Mouse (Mus musculus): Measurements from ENCODE around the gene Mgst3. TPM values are rescaled to one million over a fixed set of nuclear protein-coding genes. Genes with fewer than 3 reads are reported as not detected.

Gene Mgst3
- total and polyA plus RNA-seq, 2 experiments from 2014 or later: 316 to 364 TPM

DNA sequence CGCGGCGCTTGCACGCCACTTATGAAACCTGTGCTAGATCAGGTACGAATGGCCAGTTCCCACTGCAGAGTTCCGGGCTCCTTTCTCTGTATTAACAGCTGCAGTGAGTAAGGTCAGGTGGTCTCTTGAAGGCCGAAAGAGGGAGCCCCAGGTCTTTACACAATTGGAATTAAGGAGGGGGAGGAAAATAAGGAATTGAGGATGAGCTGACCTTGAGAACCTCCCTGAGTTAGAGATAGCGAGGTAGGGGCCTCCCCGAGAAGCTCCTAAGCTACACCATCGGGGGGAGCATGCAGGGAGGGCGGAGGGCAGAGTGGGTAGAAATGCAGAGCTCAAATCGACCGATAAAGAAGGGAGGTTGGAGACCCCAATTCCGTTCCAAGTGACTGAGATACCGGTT, 360 bp downstream of the Mgst3 start:
- H3K9me3 ChIP-seq (ENCODE audit: low read length): no peaks in the 10 kb centered on the region
- peak; percentile 38 for TF ChIP-seq CTCF (IDR thresholded peaks at IDR 0.05; ENCODE audit: low read depth)
- WGBS: 0% methylated on average over 15 of the region's 15 CpGs
- H3K27ac ChIP-seq: peak overlapping the region; percentile 71
- H3K4me2 ChIP-seq (ENCODE audit: low read depth, low read length): peak overlapping the region; percentile 94
- H3K36me3 ChIP-seq (ENCODE audit: insufficient read depth, low read length): no peaks in the 10 kb centered on the region
- H3K9ac ChIP-seq (replicated peaks; ENCODE audit: low read length): peak overlapping the region; percentile 59
- no peaks in the 10 kb centered on the region for H3K27me3 ChIP-seq (ENCODE audit: insufficient read depth, low read length)
- peak; percentile 41 for ATAC-seq
- peak; percentile 64 for DNase-seq (ENCODE audit: low spot score)
- peak overlapping the region; percentile 66 for H3K4me3 ChIP-seq (ENCODE audit: low read length)
- peaks cover 5% of the 10 kb centered on the region; the same call in 1 of the 2 replicates for H3K4me1 ChIP-seq (ENCODE audit: insufficient read depth, low read length)

DNA sequence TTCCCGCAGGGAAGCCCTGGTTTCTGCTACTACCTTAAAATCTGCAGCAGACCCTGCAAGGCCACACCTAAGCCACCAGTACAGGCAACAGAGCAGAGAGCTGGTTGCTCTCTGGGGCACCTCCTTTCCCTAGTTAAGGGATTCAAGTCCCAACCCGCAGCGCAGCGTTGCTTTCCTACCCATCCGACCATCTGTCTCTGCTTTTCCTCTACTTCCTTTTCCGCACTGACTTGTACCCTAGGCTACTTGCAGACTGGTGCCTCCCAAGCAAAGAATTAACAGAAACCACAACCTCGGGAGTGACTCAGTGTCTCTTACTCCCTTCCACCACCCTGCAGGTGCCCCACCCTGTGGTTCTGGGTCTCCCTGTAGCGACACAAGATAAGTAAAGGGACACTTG, 954 bp downstream of the Mgst3 start:
- DNase-seq (ENCODE audit: low spot score) (no peak), ATAC-seq (no peak)
- peak overlapping the region; percentile 66 for H3K4me3 ChIP-seq (ENCODE audit: low read length)
- H3K9me3 ChIP-seq (ENCODE audit: low read length): no peaks in the 10 kb centered on the region
- peaks cover 5% of the 10 kb centered on the region; the same call in 1 of the 2 replicates for H3K4me1 ChIP-seq (ENCODE audit: insufficient read depth, low read length)
- H3K4me2 ChIP-seq (ENCODE audit: low read depth, low read length): peak overlapping the region; percentile 94
- no peaks in the 10 kb centered on the region for H3K27me3 ChIP-seq (ENCODE audit: insufficient read depth, low read length)
- 5% methylated on average over 8 of the region's 8 CpGs for WGBS
- no peak for TF ChIP-seq CTCF (IDR thresholded peaks at IDR 0.05; ENCODE audit: low read depth)
- peak overlapping the region; percentile 59 for H3K9ac ChIP-seq (replicated peaks; ENCODE audit: low read length)
- H3K27ac ChIP-seq: peak overlapping the region; percentile 71; the same call in 1 of the 2 replicates
- no peaks in the 10 kb centered on the region for H3K36me3 ChIP-seq (ENCODE audit: insufficient read depth, low read length)

- peak overlapping the region; percentile 94 for H3K4me2 ChIP-seq (ENCODE audit: low read depth, low read length)
- 57% methylated on average over 2 of the region's 2 CpGs for WGBS
- ATAC-seq: no peak
- no peaks in the 10 kb centered on the region for H3K36me3 ChIP-seq (ENCODE audit: insufficient read depth, low read length)
- peaks cover 5% of the 10 kb centered on the region; the same call in 1 of the 2 replicates for H3K4me1 ChIP-seq (ENCODE audit: insufficient read depth, low read length)
- H3K9ac ChIP-seq (replicated peaks; ENCODE audit: low read length): peak overlapping the region; percentile 59; the same call in 1 of the 2 replicates
- H3K4me3 ChIP-seq (ENCODE audit: low read length): peak overlapping the region; percentile 66
- H3K27ac ChIP-seq: peak overlapping the region; percentile 71; the same call in 1 of the 2 replicates
- no peak for TF ChIP-seq CTCF (IDR thresholded peaks at IDR 0.05; ENCODE audit: low read depth)
- DNase-seq (ENCODE audit: low spot score): no peak
- no peaks in the 10 kb centered on the region for H3K9me3 ChIP-seq (ENCODE audit: low read length)
- no peaks in the 10 kb centered on the region for H3K27me3 ChIP-seq (ENCODE audit: insufficient read depth, low read length)
These were observed 1.5 kb downstream of the Mgst3 start for GRCm38 (mm10) chr1:167392031-167392640.

DNA sequence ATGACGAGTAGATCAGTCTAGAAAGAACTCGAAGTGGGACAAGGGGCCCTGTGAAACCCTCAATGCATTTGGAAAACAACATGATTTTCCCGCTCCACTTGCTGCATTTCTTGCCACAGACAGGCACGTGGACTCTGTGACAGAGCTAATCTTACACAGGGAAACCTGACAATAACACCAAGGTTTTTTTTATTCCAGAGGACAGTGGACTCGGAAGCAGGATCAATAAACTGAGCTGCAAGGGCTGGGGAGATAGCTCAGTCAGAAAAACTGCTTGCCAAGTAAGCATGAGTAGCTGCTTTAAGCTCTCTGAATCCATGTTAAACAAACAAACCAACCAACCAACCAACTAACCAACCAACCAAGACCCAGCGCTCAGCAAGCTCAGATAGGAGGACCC, 2.4 kb downstream of the Mgst3 start:
- H3K27ac ChIP-seq: no peak overlapping the region
- no peak overlapping the region for H3K9ac ChIP-seq (replicated peaks; ENCODE audit: low read length)
- H3K27me3 ChIP-seq (ENCODE audit: insufficient read depth, low read length): no peaks in the 10 kb centered on the region
- H3K4me3 ChIP-seq (ENCODE audit: low read length): no peak overlapping the region
- 83% methylated on average over 6 of the region's 6 CpGs for WGBS
- TF ChIP-seq CTCF (IDR thresholded peaks at IDR 0.05; ENCODE audit: low read depth): no peak
- no peak overlapping the region for H3K4me2 ChIP-seq (ENCODE audit: low read depth, low read length)
- H3K4me1 ChIP-seq (ENCODE audit: insufficient read depth, low read length): peaks cover 5% of the 10 kb centered on the region; the same call in 1 of the 2 replicates
- no peak for DNase-seq (ENCODE audit: low spot score)
- no peaks in the 10 kb centered on the region for H3K9me3 ChIP-seq (ENCODE audit: low read length)
- no peak for ATAC-seq
- H3K36me3 ChIP-seq (ENCODE audit: insufficient read depth, low read length): no peaks in the 10 kb centered on the region

- Histone ChIP-seq H3K27ac (no peak overlapping the region), H3K4me3 (ENCODE audit: low read length) (no peak overlapping the region), H3K27me3 (ENCODE audit: insufficient read depth, low read length) (no peaks in the 10 kb centered on the region), H3K36me3 (ENCODE audit: insufficient read depth, low read length) (no peaks in the 10 kb centered on the region), H3K4me1 (ENCODE audit: insufficient read depth, low read length) (peaks cover 5% of the 10 kb centered on the region; the same call in 1 of the 2 replicates), H3K9ac (replicated peaks; ENCODE audit: low read length) (no peak overlapping the region), H3K9me3 (ENCODE audit: low read length) (no peaks in the 10 kb centered on the region), H3K4me2 (ENCODE audit: low read depth, low read length) (no peak overlapping the region)
- DNase-seq (ENCODE audit: low spot score): no peak
- no peak for ATAC-seq
- WGBS: 71% methylated on average over 4 of the region's 4 CpGs
- TF ChIP-seq CTCF (IDR thresholded peaks at IDR 0.05; ENCODE audit: low read depth): no peak
These were observed 3.3 kb downstream of the Mgst3 start for GRCm38 (mm10) chr1:167390381-167390780.

DNA sequence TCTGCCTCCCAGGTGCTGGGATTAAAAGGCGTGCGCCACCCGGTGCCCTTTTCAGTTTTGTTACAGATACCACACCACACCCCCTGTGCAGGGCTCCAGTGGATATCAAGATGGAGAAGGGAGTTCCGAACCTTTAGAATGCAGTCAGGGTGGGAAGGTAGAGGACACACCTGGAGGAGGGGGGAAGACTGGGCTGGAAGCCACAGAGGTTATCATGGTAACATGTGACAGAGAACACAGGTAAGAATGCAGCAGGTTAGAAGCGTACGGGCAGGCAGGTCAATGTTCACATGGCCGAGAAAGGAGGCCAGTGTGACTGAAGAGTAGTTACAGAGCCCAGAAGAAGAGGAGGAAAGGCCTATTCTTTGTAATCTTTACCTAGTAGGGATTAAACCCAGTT, 4.1 kb downstream of the Mgst3 start:
- DNase-seq (ENCODE audit: low spot score) (no peak), ATAC-seq (no peak)
- Histone ChIP-seq H3K27me3 (ENCODE audit: insufficient read depth, low read length) (no peaks in the 10 kb centered on the region), H3K4me3 (ENCODE audit: low read length) (no peak overlapping the region), H3K9me3 (ENCODE audit: low read length) (no peaks in the 10 kb centered on the region), H3K36me3 (ENCODE audit: insufficient read depth, low read length) (no peaks in the 10 kb centered on the region), H3K27ac (no peak overlapping the region), H3K4me2 (ENCODE audit: low read depth, low read length) (no peak overlapping the region), H3K9ac (replicated peaks; ENCODE audit: low read length) (no peak overlapping the region), H3K4me1 (ENCODE audit: insufficient read depth, low read length) (peaks cover 5% of the 10 kb centered on the region; the same call in 1 of the 2 replicates)
- WGBS: 91% methylated on average over 7 of the region's 7 CpGs
- no peak for TF ChIP-seq CTCF (IDR thresholded peaks at IDR 0.05; ENCODE audit: low read depth)

DNA sequence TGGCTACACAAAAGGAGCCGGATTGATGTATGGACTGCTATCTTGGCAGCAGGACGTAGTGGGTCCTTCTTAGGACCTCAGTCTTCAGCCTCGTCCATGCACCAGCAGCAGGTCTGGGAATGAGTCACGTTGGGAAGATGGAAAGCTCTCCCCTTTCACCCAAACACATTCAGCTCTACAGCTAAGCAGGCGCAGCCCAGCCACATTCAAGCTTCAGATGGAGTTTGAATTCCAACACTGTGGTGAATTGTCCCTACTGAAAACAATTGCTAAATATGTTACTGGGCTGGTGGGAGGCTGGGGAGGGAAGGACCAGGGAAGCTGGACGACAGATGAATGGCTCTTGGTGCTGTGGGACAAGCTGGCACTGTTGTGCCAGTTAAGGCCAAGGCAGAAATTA, 5.1 kb downstream of the Mgst3 start:
- Histone ChIP-seq H3K4me2 (ENCODE audit: low read depth, low read length) (no peak overlapping the region), H3K36me3 (ENCODE audit: insufficient read depth, low read length) (no peaks in the 10 kb centered on the region), H3K27me3 (ENCODE audit: insufficient read depth, low read length) (no peaks in the 10 kb centered on the region), H3K4me3 (ENCODE audit: low read length) (no peak overlapping the region), H3K27ac (no peak overlapping the region), H3K9me3 (ENCODE audit: low read length) (no peaks in the 10 kb centered on the region), H3K9ac (replicated peaks; ENCODE audit: low read length) (no peak overlapping the region), H3K4me1 (ENCODE audit: insufficient read depth, low read length) (peaks cover 5% of the 10 kb centered on the region; the same call in 1 of the 2 replicates)
- TF ChIP-seq CTCF (IDR thresholded peaks at IDR 0.05; ENCODE audit: low read depth): no peak
- WGBS: 74% methylated on average over 6 of the region's 6 CpGs
- ATAC-seq (no peak), DNase-seq (ENCODE audit: low spot score) (no peak)

Data from hindbrain, postnatal 0 days (tissue).